In genomic region chr15:79051461-79052360, GRCm38 (mm10) we compare ENCODE assay signal across 11 mouse cellular contexts. TPM values are rescaled to one million over a fixed set of nuclear protein-coding genes. Genes with fewer than 3 reads are reported as not detected.
DNase-seq lines count a peak whose midpoint lies in the region; ATAC-seq and TF ChIP-seq lines count a peak whose summit lies in the region.
"Had no signal": no experiment of that assay in that cellular context is flagged by ENCODE, and none has a peak within 500 bp of the region (broad histone marks: within the 10 kb centered on the region; RNA-seq: fewer than 3 reads in every experiment).

No protein-coding gene starts in this region.

- H3K9ac ChIP-seq in kidney, embryonic 15.5 days = no peak overlapping the region
- 0 out of 2 replicates have a peak overlapping the region, but pooled peaks have one; percentile 26 for H3K9ac ChIP-seq in liver, postnatal 0 days (replicated peaks)
- H3K9ac ChIP-seq: hindbrain, embryonic 15.5 days had no signal

- no peak overlapping the region for H3K4me3 ChIP-seq in kidney, embryonic 15.5 days (replicated peaks)
- H3K4me3 ChIP-seq in liver, postnatal 0 days (ENCODE audit: low read depth, low read length) = no peak overlapping the region
- H3K4me3 ChIP-seq: hindbrain, embryonic 15.5 days; midbrain, embryonic 10.5 days had no signal

- peaks cover 48% of the 10 kb centered on the region for H3K36me3 ChIP-seq in kidney, embryonic 15.5 days
- H3K36me3 ChIP-seq in liver, postnatal 0 days (replicated peaks; ENCODE audit: insufficient read depth, low read length) = peaks cover 43% of the 10 kb centered on the region

- peak overlapping the region; percentile 92 for H3K27ac ChIP-seq in kidney, embryonic 15.5 days
- peak overlapping the region; percentile 61 for H3K27ac ChIP-seq in liver, postnatal 0 days (ENCODE audit: low read depth)
- H3K27ac ChIP-seq: hindbrain, embryonic 15.5 days; midbrain, embryonic 10.5 days had no signal

- no peak for TF ChIP-seq CTCF in liver, postnatal 0 days (IDR thresholded peaks at IDR 0.05; ENCODE audit: low read depth)

- H3K27me3 ChIP-seq in kidney, embryonic 15.5 days = no peaks in the 10 kb centered on the region
- no peaks in the 10 kb centered on the region for H3K27me3 ChIP-seq in liver, postnatal 0 days (ENCODE audit: insufficient read depth, low read length)
- H3K27me3 ChIP-seq: hindbrain, embryonic 15.5 days had no signal

- 68% methylated on average over 13 of the region's 13 CpGs for WGBS in kidney, embryonic 15.5 days
- 48% methylated on average over 13 of the region's 13 CpGs for WGBS in liver, postnatal 0 days (ENCODE audit: insufficient replicate concordance)

- 0 out of 2 replicates have a peak overlapping the region, but pooled peaks have one; percentile 14 for H3K4me2 ChIP-seq in kidney, embryonic 15.5 days
- peak overlapping the region; percentile 29 for H3K4me2 ChIP-seq in liver, postnatal 0 days (ENCODE audit: low read depth, low read length)
- H3K4me2 ChIP-seq: hindbrain, embryonic 15.5 days had no signal

- peak; percentile 48 for DNase-seq in 3T3-L1 (ENCODE audit: low read depth, low spot score)
- peak; percentile 60 for DNase-seq in NIH3T3 (ENCODE audit: low read depth)
- no peak for DNase-seq in liver, postnatal 0 days
- DNase-seq in neural tube, embryonic 10.5 days (ENCODE audit: extremely low spot score, low spot score) = no peak
- DNase-seq in urinary bladder, postnatal 4 days (ENCODE audit: low spot score in 2 of 2) = no peak
- DNase-seq in adrenal gland, postnatal 25 days = no peak
- DNase-seq in right cerebral cortex, postnatal 10 days (ENCODE audit: low spot score in 2 of 2) = no peak

- H3K9me3 ChIP-seq in kidney, embryonic 15.5 days (replicated peaks) = no peaks in the 10 kb centered on the region
- H3K9me3 ChIP-seq in liver, postnatal 0 days (ENCODE audit: low read length) = no peaks in the 10 kb centered on the region
- H3K9me3 ChIP-seq: hindbrain, embryonic 15.5 days; midbrain, embryonic 10.5 days had no signal

- ATAC-seq in kidney, embryonic 15.5 days (replicated peaks; ENCODE audit: low FRiP score) = peak; percentile 77
- peak; percentile 77 for ATAC-seq in liver, postnatal 0 days

- H3K4me1 ChIP-seq in kidney, embryonic 15.5 days = peaks cover 26% of the 10 kb centered on the region
- H3K4me1 ChIP-seq in liver, postnatal 0 days (ENCODE audit: insufficient read depth) = 0 out of 2 replicates have a peak, but pooled peaks cover 2% of the 10 kb centered on the region

- no peak for TF ChIP-seq EP300 in liver, postnatal 0 days (IDR thresholded peaks at IDR 0.05; ENCODE audit: low read depth)

RNA-seq across cellular contexts. Expression of gene Galr3, which starts 10.0 kb away (rescaled TPM):
- 0.12 and 0.30 TPM in 2 replicates for polyA plus RNA-seq in kidney, embryonic 15.5 days (2015; fragmentation: Nextera tagmentation; extraction: Ambion mirVana)
- polyA plus RNA-seq in liver, postnatal 0 days (2015; fragmentation: Nextera tagmentation; extraction: Ambion mirVana) = 0.08 and 0.16 TPM in 2 replicates
- total RNA-seq in adrenal gland, postnatal 25 days (2021) = 0.39 TPM in 1 of 2 replicates, not detected in the other
- total RNA-seq: gastrocnemius, postnatal 36 days had no signal
- polyA plus RNA-seq: midbrain, embryonic 10.5 days had no signal

RNA-seq across cellular contexts. Expression of gene Ankrd54, which starts 11.0 kb away (rescaled TPM):
- 47.7 and 56.3 TPM in 2 replicates for polyA plus RNA-seq in kidney, embryonic 15.5 days (2015; fragmentation: Nextera tagmentation; extraction: Ambion mirVana)
- polyA plus RNA-seq in liver, postnatal 0 days (2015; fragmentation: Nextera tagmentation; extraction: Ambion mirVana) = 21.3 and 22.5 TPM in 2 replicates
- total RNA-seq in adrenal gland, postnatal 25 days (2021) = 20.4 and 27.4 TPM in 2 replicates

RNA-seq across cellular contexts. Expression of gene Eif3l, which starts 23.3 kb away (rescaled TPM):
- 243 and 247 TPM in 2 replicates for polyA plus RNA-seq in kidney, embryonic 15.5 days (2015; fragmentation: Nextera tagmentation; extraction: Ambion mirVana)
- polyA plus RNA-seq in liver, postnatal 0 days (2015; fragmentation: Nextera tagmentation; extraction: Ambion mirVana) = 70.9 and 76.4 TPM in 2 replicates
- total RNA-seq in adrenal gland, postnatal 25 days (2021) = 150 and 151 TPM in 2 replicates

RNA-seq across cellular contexts. Expression of gene H1f0, which starts 23.5 kb away (rescaled TPM):
- polyA plus RNA-seq in kidney, embryonic 15.5 days (2015; fragmentation: Nextera tagmentation; extraction: Ambion mirVana) = 513 and 545 TPM in 2 replicates
- 125 and 140 TPM in 2 replicates for polyA plus RNA-seq in liver, postnatal 0 days (2015; fragmentation: Nextera tagmentation; extraction: Ambion mirVana)
- total RNA-seq in adrenal gland, postnatal 25 days (2021) = 159 and 217 TPM in 2 replicates

RNA-seq across cellular contexts. Expression of gene Micall1, which starts 57.0 kb away (rescaled TPM):
- polyA plus RNA-seq in kidney, embryonic 15.5 days (2015; fragmentation: Nextera tagmentation; extraction: Ambion mirVana) = 8.6 and 11.0 TPM in 2 replicates
- polyA plus RNA-seq in liver, postnatal 0 days (2015; fragmentation: Nextera tagmentation; extraction: Ambion mirVana) = 0.92 and 1.3 TPM in 2 replicates
- total RNA-seq in adrenal gland, postnatal 25 days (2021) = 42.9 and 57.5 TPM in 2 replicates

Comparison
In these comparisons a context has a peak if more than half of its experiments do, and no peak if none do; other contexts are left out.
1. DNase-seq: peak in 3T3-L1 (single experiment) and NIH3T3 (single experiment); none in liver, postnatal 0 days (single experiment), neural tube, embryonic 10.5 days (single experiment), urinary bladder, postnatal 4 days (0 of 2), adrenal gland, postnatal 25 days (single experiment) and right cerebral cortex, postnatal 10 days (0 of 2).